Mouse (Mus musculus): Measurements from ENCODE around the gene Nrxn3.
A peak's percentile ranks its signal among the peaks of the same experiment; 100 is the strongest.

The Nrxn3 gene

DNA sequence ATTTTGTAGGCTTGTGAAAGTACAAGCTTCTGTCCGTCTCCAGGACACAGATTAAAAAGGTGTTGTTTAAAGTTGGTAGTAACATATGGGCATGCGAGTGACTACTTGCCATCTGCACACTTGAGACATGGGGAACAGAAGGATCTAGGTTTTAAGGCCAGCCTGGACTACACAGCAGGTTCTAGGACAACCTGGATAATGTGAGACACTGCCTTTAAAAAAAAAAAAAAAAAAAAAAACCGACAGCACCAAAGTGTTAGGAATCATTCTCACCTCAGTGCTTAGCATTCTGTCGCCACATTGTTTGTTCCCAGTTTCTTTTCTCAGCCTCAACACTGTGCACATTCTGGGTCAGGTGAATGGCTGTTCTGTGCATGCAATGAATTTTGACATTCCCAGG lies 985.2 kb downstream of the Nrxn3 start:
- DNase-seq (ENCODE audit: low spot score): no peak

DNA sequence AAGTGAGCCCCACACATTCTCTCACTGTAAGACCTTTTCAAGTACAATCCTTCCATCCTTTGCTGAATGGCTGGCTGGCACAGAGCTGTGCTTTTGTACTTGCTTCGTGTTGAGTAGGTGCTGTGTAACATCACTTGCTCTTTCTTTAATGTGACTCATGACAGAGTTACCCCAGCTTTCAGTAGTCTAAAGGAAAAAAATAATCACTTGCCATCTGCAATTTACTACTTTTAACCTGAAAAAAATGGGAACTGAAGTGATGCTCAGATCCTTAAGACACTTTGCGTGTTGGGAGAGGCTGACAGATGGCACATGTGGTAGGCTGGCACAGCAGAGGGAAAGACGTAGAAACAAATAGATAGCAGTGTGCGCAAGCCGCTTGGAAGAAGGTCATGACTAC lies 987.8 kb downstream of the Nrxn3 start:
- no peak for DNase-seq (ENCODE audit: low spot score)

DNA sequence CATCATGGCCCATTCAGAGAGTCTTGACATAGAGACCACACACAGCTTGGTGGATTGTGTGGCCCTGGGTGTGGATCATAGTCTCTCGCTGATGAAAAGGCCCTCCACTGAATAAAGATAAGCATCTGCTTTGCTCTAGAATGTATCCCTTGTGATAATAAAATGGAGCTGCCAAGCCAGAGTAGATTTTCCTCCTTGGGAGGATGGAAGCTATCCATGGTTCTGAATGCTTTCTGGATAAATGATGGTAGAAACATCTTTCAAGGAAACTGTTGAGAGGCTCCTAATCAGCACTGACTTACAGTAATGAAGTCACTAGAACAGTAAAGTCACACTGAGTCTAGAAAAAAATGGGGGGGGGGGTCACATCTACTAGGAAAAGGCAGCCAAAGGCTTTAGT lies 989.1 kb downstream of the Nrxn3 start:
- DNase-seq (ENCODE audit: low spot score): no peak

DNA sequence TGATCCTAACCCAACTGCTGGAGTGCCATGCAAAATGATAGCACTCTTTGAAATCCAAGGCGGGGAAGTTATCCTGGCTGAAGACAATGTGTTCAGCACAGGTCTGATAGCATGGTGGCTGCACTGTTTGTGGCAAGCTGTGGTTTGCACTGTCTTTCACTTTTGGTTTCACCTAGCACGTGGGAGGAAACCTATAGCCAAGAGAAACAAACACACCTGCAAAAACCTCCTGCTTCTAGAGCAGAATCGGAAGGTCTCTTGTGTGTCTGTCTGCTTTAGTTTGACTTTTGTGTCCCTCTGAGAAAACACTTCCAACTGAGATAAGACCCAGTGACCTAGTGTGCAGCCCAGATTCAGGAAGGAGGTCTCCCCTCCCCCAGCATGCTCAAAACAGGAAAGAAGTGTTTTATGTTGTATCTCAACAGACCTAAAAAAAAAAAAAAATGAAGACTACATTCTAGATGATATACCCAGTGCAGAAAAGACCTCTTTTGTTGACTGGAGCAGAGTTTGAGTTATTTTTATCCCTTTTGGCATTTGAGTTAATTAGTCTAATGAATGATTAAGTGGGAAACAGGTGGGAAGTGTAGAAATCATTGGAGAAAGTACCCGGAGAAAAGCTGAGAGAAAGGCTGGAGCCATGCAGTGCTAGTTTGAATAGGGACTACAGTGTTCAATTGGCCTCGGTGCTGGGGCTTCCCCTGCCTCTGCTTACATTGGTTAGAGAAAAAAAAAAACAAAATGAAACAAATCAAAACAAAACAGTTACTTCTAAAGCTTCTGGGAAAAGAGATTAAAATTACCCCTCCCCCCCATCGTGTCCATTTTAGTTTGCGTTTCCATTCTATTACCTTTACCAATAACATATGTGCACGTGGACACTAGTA lies 996.8 kb downstream of the Nrxn3 start:
- DNase-seq (ENCODE audit: low spot score): no peak

DNA sequence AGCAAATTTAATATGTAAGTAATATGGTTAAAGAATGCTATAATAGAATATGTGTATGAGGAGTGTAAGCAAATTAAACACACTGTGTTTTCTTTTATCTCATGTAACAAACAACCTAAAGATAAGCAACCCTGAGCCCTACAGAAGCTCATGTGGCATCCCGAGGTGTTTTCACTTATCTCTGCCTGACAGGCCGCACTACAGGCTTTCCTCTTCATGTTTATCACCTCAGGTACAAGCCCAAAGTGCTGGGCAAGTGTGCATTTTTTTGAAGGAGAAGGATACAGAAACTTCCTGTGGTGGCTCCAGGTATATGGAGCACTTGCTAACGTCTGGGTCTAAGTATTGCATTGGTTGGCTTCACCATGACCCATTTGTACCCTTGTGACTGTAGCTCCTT lies 998.3 kb downstream of the Nrxn3 start:
- DNase-seq (ENCODE audit: low spot score): no peak

DNA sequence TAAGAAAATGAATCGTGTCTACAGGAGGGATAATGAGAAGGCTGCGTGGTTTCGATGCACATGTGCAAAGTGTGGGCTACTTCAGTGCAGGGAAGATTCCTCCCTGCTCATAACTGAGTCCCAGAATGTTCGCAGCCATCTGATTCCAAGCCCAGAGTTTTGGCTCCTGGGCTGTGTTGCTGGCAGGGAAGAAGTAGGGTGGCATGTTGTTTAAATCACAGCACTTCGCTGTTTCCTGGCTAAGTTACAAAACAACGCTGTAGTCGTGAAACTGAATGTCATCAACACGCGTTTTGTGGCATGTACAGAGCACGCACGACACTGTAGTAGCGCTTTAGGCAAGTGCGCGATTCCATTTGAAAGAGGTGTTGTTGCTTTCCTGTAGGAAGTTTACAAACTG lies 999.8 kb downstream of the Nrxn3 start:
- no peak for DNase-seq (ENCODE audit: low spot score)

DNA sequence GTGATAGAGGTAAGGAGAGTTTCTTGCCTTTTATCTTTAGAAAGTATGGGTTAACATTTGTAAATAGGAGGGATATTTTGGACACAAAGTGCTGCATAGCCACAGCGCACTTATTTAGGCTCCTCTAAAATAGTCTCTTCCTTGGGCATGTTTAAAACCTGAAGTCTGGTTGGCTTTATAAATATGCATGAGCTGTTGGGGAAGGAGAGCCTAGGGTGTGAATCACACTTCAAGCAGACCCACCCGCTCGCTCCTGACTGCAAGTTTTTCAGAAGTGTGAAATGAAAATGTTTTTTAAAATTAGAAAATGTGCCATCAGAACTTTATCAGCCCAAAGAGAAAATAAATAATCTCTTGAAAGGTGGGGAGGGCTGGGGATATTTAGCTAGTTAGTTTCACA lies 1001.4 kb downstream of the Nrxn3 start:
- DNase-seq (ENCODE audit: low spot score): no peak

DNA sequence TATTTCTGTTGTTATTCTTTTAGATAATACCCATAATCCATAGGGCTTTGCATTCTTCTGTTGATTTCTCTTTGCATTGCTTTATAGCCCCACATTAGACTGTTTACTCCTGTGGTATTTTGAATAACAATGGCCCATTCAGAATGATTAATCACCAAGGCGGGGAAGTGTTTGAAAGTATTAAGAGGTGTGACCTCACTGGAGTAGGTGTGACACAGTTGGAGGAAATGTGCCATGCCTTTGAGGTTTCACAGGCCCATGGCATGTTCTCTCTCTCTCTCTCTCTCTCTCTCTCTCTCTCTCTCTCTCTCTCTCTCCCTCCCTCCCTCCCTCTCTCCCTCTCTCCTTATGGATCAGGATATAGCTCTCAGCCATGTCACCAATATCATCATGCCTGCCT lies 1019.6 kb downstream of the Nrxn3 start:
- no peak for DNase-seq (ENCODE audit: low spot score)

DNA sequence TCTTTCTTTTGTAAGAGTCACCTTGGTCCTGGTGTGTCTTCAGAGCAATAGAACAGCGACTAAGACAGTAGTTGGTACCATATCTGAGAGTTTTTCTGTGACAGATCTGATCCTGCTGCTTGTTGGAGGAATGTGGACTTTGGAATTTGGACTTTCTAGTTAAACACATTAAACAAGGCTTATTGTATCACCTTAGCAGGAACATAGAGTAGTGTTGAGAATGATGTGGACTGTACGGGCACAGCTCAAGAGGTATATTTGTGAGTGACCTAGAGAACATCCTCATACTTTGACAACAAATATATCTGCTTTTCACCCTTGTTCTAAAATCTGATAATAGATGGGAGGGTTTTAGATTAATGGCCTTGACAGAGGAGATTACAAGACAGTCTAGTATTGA lies 1020.1 kb downstream of the Nrxn3 start:
- DNase-seq (ENCODE audit: low spot score): no peak

DNA sequence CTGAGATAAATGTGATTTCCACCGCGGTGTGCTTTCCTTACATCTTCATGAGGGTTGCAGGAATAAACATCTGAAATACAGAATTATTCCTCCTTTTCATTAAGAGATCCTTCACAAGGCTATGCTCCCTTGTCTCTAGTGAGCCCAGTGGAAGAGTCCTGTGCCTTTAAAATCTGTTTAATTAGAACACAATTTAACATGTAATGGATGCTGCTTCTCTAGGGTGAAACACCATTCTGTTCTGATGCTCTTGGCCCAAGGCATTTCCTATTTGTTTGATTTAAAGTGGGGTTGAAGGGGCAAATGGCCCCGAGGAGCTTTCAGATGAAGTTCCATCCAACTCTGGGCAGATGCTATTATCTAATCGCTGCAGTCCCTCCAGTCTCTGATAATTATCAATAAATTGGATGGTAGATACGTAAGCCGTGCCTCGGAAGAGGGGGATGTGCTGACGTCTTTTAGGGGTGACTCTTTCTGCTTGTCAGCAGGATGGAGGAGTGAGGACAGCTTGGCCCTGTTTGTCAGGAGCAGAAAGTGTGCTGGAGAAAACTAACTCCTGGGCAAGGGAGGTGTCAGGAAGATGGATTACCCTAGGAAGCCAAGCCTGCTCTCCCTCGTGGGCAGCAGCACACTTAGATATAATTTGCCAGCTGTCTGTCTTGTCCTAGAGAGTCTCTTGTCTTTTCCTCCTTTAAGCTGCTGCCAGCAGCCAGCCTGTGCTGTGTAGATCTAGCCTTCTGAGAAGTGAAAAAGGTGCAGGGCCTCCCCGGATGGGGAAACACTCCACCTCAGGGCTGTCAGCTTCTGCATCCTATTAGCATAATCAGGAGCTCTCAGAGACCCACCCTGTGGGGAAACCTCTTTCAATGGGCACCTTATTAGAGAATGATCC lies 1041.8 kb downstream of the Nrxn3 start:
- no peak for DNase-seq (ENCODE audit: low spot score)

DNA sequence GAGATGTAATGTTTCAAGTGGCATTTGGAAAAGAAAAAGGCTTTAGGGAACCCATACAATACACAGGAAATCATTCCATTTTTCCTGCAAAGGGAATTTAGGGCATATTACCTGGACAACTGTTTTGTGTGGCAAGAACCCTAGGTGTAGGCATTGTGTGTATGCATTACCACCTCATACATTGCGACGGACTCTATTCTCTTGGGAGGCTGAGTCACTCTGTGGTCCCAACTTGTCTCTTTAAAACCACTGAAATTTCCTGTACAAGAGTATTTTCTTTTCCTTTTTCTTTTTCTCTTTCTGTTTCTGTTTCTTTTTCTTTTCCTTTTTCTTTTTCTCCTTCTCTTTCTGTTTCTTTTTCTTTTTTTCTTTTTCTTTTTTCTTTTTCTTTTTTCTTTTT lies 1042.5 kb downstream of the Nrxn3 start:
- no peak for DNase-seq (ENCODE audit: low spot score)

DNA sequence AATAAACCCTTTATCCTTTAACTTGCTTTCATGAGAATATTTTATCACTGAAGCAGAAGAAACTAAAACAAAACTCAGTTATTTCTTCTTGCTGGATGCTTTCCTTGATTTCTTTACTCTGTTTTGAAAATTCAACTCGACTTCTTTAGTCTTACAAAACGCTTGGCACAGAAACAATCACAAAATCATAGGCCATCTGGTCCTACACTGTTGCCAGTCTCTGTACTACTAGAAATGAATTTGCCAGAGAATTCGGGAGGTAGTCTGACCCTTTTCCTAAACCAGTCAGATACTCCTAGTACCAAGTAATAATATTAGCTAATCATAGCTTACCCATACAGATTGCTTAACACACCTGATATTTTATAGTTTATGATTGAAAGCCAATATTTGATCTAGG lies 1066.1 kb downstream of the Nrxn3 start:
- DNase-seq (ENCODE audit: low spot score): no peak

DNA sequence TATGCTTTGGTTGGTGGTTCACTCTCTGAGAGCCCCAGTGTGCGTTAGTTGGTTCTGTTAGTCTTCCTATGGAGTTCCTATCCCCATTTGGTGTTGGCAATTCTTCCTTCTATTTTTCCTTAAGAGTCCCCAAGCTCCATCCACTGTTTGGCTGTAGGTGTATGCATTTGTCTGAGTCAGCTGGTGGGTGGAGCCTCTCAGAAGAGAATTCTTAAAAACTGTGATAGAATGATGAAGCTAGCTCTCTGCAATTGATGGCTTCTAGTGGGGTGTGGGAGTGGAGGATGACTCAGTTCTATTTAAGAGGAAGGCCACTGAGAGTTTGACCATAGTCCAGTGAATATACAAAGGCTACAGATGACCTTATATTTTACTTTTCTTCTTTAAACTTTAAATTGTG lies 1067.3 kb downstream of the Nrxn3 start:
- no peak for DNase-seq (ENCODE audit: low spot score)

DNA sequence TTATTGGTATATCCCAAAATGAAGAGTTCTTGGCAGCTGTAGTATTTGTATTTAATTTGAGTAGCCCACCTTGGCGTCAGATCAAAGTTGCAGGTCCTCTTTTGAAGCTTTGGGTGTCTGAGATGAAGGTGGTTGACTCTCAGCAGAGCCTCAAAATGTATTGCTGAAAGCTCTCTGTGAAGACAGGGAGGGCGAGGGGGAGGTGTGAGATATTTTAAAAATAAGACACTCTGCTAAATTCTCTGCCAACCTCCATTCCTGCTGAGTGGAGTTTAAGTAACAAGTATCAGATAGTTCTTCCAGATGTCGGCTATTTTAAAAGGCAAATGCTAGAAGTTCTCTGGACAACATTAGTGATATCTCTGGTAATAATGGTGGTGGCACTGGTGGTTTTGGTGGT lies 1069.2 kb downstream of the Nrxn3 start:
- DNase-seq (ENCODE audit: low spot score): no peak

DNA sequence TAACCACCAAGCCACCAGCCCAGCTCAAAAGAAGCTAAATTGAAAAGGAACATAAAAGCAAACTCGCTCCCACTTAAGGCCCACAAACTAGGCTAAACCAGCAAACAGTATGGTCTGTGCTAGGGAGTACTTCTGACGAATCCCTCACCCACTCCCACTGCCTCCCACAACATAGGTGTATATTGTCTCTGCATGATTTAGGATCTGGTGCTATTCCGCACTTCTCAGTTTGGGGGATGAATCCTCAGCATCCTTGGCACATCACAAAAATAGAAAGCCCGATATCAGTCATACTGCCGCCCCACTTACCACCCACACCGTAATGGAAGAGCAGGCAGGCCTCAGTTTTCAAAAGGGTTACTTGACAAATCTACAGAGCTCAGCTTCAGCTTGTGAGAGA lies 1072.1 kb downstream of the Nrxn3 start:
- no peak for DNase-seq (ENCODE audit: low spot score)

DNA sequence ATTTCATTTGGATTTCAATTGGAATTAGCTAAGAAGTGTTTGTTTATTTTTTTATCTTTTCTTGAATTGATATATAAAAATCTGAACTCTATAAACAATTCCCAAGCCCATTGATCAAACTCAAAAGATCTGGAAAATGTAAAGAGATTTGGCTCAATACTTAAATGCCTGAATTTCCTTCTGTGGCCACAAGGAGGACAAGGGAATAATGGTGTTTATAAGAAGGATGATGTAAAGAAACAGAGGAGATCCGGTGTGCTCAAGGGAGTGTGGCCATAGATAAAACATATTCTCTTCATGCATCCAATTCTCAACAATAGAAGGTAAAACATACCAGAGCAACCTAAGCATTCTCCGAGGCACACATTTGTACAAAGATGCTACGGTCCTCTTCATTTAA lies 1085.5 kb downstream of the Nrxn3 start:
- no peak for DNase-seq (ENCODE audit: low spot score)

DNA sequence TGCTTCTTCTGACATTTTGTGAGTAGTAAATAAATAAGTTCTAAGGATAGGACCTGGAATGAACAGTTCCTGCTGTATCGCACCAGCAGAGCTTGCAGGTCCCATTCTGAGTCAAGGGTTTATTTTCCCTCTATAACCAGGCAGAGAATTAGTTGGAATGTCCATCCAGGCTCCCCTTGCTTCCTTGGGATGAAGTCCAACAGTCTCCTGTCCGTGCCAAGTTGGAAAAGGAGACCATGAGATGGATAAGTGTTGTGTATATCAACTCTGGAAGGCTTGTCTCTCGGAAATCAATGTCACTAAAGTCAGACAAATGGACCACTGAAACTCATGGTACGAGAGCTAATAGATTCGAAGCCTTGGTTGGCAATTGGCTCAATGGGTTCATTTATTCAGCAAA lies 1087.5 kb downstream of the Nrxn3 start:
- no peak for DNase-seq (ENCODE audit: low spot score)

DNA sequence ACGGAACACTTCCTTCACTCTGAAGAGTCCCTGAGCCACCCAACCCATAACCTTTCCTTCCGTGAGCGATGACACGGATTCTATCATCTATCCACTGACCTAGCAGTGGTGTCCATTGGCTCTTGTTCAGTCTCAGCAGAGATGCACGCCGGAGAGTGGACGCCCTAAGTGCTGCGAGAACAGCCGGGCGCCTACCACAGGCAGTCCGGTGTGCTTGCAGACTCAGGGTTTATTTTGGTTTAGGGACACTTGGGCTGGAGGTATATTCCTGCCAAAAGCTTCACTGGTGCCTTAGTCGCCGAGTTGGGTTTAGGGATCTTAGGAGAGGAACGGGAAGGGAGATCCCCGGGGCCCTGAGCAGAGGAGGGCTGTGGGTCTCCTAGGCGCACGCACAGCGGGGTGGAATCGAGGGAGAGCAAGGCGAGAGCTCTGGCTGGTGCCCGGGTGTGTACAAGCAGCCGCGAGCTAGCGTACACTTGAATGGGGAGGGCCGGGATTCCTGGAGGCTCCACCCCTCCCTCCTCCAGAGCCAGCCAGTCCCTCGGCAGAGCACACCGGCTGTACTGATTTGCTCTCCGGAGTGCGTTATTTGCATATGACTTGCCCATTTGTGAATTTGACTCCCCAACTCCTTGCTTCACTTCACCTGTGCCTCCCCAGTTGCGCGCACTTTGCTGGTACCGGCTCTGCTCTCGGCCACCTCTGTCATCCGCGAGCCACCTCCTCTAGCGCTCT lies 1089.3 kb downstream of the Nrxn3 start:
- peak; percentile 41 for DNase-seq (ENCODE audit: low spot score)

DNA sequence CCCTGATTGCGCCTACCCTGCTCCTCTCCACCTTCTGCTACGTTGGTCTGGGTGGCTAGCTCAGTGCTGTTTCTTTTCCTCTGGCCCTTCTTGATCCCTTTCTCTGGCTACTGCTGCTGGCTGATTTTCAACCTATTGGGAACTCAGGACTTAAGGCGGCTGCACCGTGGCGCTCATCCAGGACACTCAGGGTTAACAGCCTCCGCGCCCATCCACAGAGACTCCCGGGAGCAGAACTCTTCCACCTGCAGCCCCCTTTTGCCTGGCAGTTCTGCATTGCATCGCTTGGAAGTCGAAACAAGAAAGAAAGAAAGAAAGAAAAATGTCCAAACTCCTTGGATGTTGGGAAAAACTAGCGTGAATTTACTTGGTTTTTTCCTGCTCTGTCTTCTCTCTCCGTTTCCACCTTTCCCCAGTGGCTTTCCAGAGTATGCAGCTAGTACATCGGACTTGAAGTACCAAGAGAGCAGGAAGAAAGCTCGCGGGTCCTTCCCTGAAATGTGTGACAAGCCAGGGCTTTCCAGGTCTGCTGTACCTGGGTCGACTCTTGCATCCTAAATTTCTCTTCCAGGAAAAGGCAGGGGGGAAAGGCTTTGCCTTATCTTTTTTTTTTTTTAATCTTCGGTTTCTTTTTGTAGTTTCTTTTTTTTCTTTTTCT lies 1090.0 kb downstream of the Nrxn3 start:
- no peak for DNase-seq (ENCODE audit: low spot score)

DNA sequence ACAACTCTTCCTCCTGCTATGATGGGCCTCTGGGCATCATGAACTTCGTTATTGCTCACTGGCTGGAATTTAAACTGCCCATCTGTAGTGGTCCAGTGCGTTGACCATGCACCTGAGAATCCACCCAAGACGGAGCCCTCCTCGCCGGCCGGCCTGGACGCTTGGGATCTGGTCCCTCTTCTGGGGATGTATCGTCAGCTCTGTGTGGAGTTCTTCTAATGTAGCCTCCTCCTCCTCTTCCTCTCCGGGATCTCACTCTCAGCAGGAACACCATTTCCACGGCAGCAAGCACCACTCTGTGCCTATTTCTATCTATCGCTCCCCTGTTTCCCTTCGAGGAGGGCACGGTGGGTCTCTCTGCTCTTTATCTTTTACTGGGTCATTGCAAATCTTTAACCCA lies 1090.6 kb downstream of the Nrxn3 start:
- no peak for DNase-seq (ENCODE audit: low spot score)

DNA sequence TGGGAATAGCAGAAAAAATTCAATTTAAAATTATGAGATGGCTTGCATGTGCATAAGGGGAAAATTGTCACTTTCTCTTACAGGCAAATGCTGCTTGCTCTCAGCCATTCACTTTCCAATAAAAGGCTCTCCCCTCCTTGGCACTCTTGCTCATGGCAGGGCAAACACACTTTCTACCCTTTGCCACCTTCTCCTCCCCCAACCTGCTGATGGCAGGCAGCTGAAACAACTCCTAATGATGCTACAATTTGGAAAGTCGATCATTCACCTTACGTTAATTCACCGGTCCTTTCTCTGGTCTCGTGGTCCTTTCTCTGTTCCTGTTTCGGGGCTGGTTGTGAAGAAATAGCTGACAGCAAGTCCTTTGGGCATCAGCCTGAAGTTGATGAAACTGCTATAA lies 1091.0 kb downstream of the Nrxn3 start:
- DNase-seq (ENCODE audit: low spot score): no peak

DNA sequence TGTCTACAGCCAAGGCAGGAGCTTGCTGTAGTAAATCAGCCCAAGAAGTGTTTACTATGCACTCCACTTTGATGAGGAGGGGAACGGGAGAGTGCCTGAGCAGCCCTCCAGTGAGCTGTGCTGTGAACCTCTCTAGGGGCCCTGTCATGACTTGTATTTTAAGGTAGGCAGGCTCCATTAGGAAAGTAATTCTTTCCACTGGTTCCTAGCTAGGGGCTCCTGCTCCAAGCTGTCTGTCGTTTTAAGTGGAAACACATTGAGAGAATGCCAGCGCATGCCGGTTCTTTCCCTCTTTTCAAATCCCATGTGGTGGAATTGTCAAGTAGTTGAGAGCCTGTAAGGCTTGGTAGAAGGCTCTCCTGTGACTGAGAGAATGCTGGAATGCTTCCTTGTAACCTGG lies 1091.9 kb downstream of the Nrxn3 start:
- DNase-seq (ENCODE audit: low spot score): no peak

Measured in ovary, postnatal 10 days (tissue).